Mouse (Mus musculus): Measurements from ENCODE around the gene Gab1.

The Gab1 gene

DNA sequence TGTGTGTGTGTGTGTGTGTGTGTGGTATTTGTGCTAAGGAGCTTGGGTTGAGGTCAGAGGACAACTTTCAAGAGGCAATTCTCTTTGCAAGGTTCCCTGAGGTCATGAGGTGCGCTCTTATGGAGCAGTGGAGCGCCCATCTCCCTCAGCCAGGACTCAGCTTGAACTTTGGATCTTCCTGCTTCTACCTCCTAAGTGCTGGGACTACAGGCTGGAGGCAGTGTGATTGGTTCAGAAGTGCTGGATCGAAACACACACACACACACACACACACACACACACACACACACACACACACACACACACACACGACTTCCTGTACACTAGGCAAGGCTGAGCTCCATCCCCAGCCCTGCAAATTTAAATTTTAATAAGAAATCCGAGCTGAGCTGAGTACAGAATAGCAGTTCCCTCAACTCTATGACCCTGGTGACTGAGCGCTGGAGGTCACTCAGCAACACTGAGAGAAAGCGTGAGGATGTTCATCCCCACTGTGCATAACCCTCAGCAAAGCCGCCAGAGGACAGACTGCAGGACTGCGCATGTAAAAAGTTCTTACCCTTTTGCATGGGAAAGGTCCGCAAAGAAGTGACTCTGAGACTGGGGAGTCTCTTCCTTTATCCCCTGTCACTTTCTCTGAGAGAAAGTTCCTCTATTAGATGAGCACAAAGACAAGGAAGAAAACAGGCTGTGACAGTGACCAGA is 6.4 kb downstream of the Gab1 start:
- in situ Hi-C loops (cut with MboI; ENCODE audit: low sequenced_read_pairs), result no loop called here

DNA sequence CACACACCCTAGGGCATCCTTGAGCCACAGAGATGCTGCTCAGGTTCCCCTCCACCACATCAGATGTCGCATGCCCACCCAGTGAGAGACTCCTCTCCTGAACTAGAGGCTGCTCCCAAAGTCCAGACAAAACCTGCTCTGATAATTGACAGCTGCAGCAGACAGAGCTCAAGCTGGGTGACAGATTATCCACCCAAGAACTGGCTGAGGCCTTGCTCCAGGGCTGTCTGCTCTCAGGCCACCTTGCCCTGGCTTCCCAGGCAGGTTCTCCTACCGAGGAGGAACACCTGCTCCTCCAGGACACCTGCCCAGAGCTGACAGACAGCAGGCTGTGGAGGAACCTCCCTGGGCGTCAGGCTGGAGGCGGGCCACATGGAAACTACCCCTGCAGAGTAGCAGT is 7.6 kb downstream of the Gab1 start:
- in situ Hi-C loops (cut with MboI; ENCODE audit: low sequenced_read_pairs), result no loop called here

DNA sequence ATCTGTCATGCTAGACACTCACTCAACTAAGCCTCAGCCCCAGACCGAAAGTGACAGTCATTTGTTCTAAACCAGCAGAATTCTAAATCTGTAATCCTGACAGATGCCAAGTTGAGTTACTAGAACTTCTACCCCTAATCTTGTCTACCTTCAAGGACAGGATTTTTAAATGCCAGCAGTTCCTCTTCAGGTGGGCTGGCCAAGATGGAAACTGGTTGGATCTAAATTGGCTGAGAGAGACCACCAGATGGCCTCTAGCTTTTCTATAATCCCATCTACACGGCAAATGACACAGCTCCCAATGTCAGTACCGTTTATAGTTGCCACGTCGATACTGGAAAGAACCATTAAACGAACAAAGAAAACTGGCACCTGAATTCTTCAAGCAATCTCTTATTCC is 8.9 kb downstream of the Gab1 start:
- in situ Hi-C loops (cut with MboI; ENCODE audit: low sequenced_read_pairs), result no loop called here

DNA sequence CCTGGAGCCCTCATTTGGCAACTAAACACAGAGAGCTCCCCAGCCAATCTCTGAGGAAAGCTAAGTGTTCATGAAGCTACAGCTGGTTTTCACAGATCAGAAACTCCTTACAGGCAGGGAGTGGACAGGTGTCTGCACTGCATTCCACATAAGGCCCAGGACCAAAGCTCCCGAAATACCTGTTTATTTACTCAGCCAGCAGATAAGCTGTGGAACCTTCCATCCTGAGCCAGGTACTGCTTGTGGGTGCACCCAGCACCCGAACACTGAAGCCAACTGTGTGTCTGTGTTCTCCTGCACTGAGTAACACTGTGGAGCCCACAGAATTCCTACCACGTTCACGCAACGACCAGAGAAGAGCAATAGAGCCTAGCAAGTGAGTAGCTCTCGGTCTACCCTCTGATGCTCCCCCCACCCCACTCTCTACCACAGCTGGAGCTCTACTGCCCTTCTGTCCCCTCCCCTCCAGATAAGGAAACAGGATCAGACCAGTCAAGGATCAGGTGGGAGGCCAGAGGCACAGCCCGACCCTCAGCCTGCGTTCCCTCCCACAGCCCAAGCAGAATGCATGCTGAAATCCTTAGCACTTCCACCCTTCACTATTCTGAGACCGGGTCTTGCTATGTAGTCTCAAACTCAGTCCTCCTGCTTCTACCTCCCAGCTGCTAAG is 9.6 kb downstream of the Gab1 start:
- in situ Hi-C loops (cut with MboI; ENCODE audit: low sequenced_read_pairs), result no loop called here

DNA sequence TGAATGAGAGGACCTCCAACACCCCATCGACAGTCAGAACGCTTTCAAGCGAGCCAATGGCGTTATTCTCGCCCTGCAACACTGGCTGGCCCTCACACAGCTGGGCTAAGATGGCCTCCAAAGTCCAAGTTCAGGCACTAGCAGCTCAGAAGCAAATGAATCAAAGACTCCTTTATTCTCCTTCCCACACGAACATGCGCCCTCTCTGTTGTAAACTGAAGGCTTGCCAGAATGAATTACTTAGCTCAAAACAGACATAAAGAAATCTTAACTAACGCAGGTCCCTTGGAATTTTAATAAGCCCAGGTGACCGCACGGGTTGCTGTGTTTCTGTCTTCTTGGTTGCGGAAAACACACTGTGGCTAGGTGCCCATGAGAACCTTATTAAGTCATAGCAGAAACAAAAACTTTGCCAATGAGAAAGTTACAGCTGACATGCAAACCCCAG is 10.4 kb downstream of the Gab1 start:
- in situ Hi-C loops (cut with MboI; ENCODE audit: low sequenced_read_pairs), result no loop called here

DNA sequence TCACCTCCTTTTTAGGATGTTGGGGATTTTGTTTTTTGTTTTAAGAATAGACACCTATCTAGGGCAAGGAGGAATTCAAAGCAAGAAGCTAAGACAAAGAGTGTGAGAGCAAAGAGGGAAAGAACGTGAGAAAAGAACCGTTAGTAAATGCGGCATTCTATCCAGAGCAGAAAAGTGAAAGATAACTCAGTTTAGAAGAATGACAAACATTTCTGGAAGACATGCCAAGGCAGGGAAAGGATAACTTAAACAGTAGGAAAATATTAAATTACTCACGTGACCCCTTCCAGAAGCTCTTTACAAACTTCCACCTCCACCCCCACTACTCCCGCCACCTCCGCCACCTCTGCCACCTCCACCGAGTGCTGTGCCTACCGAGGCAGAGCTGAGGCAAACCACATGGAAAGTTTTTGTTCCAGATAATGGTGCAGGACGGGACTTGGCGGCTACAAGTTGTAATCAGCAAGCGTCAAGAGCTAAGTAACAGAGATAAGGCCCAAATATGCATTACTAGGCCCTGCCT is 11.5 kb downstream of the Gab1 start:
- in situ Hi-C loops (cut with MboI; ENCODE audit: low sequenced_read_pairs), result no loop called here

DNA sequence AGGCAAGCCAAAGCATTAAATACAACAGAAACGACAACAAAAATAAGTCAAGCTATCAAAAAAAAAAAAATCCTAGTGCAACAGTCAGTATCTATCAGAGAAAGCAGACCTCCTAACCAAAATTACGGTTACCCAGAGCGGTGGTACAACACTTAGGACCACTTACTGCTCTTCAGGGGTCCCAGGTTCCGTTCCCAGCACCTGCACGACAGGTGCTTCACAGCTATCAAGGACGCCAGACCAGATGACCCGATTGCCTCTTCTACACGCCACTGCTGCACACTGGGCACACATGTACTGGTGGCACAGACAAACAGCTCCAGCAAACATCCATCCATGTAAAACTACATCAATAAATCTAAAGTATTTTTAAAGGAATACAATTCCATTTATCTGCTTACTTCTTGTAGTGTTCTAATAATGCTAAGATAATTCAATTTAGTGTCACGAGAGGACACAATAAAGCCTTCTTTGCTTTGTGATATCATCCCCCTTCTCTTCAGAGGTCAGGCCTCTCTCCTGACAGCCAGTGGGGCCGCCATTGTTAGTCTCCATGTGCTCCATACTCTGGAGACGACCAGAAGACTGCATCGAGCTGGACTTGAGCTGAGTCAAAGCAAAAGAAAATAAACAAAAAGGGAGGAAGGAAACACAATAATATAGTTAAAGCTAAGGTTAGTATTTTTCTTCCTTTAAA is 12.2 kb downstream of the Gab1 start:
- in situ Hi-C loops (cut with MboI; ENCODE audit: low sequenced_read_pairs), result no loop called here

DNA sequence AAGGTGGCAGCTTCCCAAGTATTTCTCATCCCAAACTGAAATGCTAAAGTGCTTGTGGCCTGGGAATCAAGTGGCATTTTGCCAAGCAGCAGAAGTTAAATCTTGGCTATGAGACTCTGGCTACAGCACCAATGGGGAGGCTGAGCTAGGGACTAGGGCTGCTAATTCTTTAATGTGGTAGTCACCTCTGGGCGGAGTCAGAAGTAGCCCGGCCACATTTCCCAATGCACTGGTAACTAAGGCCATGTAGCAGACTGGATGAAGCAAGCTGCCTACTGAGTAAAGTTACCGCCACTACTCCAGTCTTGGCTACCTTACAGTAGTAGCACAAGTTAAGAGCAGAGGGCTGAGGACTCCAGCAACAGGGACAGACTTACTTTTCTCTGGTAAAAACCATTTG is 12.7 kb downstream of the Gab1 start:
- in situ Hi-C loops (cut with MboI; ENCODE audit: low sequenced_read_pairs), result no loop called here

DNA sequence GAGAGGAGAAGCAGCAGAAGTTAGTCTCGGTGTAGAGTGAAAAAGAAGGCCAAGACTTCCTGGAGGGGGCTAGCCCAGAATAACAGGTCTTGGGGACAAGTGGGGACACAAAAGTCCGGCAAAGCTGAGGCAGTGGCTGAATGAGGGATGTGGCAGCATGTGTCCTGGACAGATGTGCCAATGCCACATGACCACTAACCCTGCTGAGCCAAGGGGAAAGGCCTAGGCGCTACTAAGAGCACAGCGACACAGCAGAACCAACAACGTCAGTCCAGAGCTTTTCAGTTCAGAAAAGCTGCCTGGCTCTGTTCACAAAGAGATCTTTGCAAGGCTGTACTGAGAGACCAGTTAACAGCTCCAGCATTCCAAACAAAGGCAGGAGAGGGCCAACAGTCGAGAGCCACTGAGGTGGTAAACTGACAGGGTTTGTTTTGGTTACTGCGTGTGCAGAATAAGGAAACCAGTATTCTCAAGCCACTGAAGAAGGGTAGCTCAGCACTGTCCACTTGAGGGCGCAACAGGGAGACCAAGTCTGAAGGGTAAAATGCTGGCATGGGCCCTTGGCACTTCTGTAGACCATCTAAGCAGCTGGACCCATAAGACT is 15.0 kb downstream of the Gab1 start:
- in situ Hi-C loops (cut with MboI; ENCODE audit: low sequenced_read_pairs), result no loop called here

DNA sequence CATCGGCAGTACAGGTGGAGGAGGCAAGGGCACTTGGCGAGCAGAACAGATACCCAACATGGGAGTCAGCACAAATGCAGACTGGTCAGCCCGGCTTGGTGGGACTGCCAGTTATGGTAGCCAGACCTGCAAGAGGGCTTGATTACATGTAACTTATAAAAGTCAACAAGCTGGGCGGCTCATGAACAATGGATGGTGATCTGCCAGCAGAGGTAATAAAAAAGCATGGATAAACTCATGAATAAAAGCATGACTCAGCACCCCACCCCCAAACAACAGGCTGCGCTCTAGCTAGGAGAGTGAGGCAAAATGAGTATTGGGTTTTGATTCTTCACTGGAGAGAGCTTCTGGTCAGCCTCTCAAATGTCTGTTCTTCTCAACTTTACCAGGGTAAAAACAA is 16.9 kb downstream of the Gab1 start:
- in situ Hi-C loops (cut with MboI; ENCODE audit: low sequenced_read_pairs), result no loop called here

DNA sequence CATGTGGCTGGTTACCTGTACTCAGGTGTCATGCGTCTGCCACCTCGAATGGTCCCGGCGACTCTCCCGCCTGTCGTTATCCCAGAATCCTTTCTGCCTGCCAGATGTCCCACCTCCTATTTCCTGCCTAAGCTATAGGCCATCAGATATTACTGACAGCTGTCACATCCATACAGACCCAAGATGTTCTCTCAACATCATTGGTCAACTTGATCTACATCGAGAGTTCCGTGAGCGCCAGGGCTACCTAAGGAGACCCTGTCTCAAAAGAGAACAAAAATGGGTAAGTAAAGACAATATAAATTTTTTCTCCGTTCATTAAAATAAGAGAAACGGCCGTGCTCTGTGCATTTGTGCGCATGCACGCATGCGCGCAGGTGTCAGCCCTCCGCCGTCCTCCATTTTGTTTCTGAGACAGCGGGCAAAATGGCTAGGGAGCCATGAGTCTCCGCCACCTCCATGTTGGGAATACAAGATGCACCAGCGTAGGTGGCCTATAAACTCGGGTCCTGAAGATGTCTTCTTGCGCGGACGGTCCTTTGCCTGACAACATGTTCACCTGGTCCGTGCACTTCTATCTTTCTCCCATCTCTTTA is 21.0 kb downstream of the Gab1 start:
- in situ Hi-C loops (cut with MboI; ENCODE audit: low sequenced_read_pairs), result no loop called here

DNA sequence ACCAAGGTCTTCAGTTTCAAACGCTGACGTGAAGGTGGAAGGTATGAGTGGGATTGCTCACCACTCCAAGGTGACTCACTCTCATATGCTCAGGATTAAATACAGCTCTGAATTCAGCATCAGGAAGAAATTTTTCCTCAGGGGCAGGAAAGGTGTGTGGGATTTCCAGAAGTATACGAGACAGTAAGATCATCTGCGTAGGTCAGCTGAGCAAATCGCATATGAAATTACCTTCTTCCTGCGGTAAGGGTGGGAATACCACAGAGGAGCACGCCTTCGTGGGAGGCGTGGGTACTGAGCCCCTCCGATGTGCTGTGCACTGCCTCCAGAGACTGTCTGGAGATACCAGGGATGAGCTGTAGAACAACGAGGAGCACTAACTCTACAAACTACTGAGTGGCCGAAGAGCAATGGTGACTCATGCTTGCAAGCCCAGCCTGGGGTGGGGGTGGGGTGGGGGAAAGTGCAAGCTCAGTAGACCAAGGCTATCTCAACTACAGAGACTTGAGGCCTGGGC is 22.4 kb downstream of the Gab1 start:
- in situ Hi-C loops (cut with MboI; ENCODE audit: low sequenced_read_pairs), result no loop called here

DNA sequence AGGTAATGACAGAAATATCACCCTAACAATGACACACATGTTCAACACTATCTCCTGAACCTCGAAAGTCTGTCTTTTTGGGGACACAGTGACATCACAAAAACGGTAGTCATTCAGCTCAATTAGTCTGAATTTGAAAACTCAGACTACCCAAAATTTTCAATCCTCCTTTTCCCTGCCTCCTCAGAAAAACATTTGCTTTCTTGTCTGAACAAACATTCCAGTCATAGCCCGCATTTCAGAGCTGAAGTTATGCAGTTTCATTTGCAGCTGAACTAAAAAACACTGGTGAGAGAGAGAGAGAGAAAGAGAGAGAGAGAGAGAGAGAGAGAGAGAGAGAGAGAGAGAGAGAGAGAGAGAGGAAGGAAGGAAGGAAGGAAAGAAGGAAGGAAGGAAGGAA is 23.2 kb downstream of the Gab1 start:
- in situ Hi-C loops (cut with MboI; ENCODE audit: low sequenced_read_pairs), result no loop called here

DNA sequence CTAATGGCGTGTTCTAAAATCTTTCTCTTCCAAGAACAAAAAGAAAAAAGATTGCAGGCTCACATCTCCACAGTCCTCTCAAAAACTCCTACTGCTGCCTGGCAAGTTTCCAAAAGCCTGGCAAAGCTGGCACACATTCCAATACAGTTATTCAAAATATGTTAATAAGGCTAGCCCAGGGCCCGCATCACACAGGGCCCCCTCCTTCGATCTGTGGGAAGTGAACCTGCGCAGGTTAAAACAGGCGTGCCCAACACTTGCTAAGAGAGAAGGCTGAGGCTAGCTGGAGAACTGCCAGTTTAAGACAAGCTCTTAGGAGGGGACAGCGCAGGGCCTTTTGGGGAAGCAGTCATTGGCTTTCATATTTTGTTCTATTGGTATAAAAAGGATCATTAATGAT is 23.7 kb downstream of the Gab1 start:
- in situ Hi-C loops (cut with MboI; ENCODE audit: low sequenced_read_pairs), result no loop called here

DNA sequence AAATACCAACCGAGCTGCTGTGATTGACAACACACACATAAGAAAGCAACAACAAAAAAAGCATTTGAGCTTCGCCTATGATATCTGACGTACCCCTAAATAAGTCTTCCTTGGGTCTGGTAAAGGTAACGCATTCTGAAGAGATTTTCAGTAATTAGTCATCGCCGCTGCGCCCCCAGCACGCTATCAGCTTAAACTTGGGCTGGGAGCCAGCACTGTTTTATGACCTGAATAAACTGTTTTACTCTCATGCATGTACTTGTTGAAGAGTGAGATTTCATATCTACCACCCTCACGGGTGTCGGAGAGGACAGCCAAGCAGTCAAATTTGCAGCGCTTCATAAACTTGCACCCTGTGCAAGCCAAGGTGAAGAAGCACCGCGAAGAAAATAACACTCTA is 26.7 kb downstream of the Gab1 start:
- in situ Hi-C loops (cut with MboI; ENCODE audit: low sequenced_read_pairs), result no loop called here

DNA sequence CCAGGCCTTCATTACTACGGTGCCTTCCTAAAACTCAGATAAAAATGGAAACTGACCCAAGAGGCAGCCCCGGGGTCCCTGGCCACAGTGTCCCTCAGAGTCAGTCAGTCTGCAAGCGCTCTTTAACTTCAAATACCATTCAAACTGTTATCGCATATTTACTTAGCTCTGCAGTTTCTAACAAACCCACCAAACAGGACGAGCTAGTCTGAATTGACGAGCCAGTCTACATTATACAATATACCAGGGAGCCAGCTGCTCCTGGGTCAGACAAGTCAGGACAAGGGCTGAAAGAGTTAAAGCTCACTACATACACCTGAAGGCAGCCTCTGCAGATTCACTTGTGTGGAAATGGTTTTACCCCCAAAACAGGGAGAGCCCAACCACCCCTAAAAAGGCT is 27.1 kb downstream of the Gab1 start:
- in situ Hi-C loops (cut with MboI; ENCODE audit: low sequenced_read_pairs), result no loop called here

DNA sequence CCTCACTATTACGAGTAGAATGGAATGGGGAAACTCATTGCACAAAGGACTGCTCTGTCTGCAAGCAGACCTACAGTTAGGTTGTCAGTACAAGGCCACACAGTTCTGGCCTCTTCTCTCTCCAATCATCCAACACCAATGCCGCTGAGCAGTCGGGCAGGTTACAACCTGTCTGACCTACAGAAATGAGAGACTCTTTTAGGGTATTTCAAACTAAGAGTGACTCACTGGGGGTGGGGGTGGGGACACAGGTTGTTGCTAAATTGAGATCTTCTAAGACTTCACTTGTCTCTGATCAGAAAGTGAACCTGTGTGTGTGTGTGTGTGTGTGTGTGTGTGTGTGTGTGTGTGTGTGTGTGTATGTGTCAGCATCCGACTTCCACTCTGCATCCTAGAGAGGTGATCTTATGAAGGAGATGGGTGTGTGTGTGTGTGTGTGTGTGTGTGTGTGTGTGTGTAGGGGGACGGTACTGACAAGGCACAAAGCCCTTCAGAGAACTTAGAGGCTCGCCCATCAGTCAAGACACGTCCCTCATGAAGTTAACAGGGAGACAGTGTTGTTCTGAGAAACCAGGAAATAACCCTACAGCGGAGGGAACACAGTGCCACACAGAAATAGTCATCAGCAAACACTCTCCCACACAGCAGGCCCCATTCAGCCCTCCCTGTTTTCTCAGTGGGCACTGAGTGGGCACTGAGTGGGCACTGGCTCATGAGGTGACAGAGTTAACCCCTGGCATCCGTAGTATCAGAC is 27.7 kb downstream of the Gab1 start:
- in situ Hi-C loops (cut with MboI; ENCODE audit: low sequenced_read_pairs), result no loop called here

DNA sequence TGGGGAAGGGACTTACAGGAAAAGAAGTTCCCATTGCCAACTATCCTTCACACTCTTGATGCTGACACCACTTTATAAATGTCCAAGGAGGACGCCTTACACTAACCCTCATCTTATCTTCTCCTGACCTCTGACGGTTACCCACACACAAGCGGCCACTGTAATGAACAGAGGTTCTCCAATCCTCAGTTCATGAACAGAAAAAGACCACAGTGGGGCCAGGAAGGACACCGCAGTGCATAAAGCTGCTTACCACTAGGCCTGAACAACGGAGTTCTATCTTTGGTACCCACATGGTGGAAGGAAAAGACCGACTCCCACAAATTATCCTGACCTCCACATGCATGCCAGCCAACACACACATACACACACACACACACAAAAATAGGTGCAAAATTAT is 28.7 kb downstream of the Gab1 start:
- in situ Hi-C loops (cut with MboI; ENCODE audit: low sequenced_read_pairs), result no loop called here

DNA sequence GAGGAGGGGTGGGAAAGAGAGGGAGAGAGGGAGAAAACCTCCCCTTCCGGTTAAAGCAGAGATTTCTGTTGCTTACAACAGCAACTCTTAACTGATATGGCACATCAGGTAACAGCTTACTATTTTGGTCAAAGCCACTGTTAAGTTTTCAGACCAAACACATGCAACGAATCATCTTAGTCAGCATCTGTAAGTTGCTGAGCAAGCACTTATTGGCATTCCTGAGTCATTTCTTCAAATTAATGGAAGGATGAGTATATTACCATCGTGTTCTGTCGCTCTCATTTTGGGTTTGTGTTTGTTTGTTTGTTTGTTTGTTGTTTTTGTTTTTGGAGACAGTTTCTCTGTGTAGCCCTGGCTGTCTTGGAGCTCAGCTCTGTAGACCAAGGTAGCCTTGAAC is 30.3 kb downstream of the Gab1 start:
- in situ Hi-C loops (cut with MboI; ENCODE audit: low sequenced_read_pairs), result no loop called here

DNA sequence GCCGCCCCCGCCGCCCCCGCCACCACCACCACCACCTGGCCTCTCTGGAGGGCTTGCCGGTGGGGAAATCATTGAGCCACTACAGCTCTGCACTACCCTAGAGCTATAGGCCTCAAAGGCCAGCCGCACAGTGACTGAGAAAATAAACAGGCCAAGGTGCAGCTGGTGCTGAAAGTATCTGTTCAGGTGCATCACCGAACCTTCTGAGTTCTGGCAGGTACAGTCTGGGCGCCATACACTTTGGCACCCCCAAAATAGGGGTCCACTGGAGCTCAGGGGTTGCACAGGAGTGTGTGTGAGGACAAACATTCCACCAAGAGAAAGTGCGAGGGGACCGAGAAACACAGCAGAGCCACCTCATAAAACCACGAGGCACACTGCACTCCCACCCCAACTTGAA is 31.7 kb downstream of the Gab1 start:
- in situ Hi-C loops (cut with MboI; ENCODE audit: low sequenced_read_pairs), result no loop called here
